Mouse (Mus musculus): ENCODE measurements at regions not wholly inside any gene's neighbourhood (a gene's known extent, or its start where the extent isn't known, plus 50 kb on each side); places are given as distances from the start of the nearest gene placed in this dataset.

- DNase-seq, result no peak
- intact Hi-C loops (cut with DNase I), result no loop called here
Observed at GRCm38 (mm10) chr1:154999501-155000131, 99.8 kb downstream of the Ier5 start.

DNA sequence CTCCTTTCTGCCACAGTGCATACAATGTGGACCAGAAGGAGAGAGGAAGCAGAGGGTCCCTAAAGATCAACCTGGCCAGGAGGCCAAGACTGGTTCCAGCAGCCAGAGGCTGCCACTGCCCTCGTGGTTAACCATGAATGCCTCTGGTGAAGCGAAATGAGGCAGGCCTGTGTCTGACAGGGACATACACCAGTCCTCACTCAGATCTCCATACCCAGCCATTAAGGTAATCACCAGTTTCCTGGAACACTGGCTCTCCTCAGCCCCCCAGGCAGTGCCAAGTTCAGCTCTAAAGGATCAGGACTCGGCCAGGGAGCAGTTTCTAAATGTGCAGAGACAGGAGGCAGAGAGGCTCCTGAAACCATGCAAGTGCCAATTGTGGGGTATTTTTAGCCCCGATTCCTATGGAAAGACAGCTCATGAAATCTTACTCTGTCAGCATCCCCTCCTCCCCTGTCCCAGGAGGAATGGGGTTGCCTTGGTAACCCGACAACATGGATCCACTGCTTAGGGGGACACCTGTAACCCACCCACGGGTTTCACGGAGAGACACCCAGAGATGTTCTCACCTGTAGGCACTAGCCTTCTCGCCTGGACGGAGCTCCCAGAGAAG, 103.6 kb downstream of the Ier5 start:
- DNase-seq, result no peak
- intact Hi-C loops (cut with DNase I), result no loop called here

DNA sequence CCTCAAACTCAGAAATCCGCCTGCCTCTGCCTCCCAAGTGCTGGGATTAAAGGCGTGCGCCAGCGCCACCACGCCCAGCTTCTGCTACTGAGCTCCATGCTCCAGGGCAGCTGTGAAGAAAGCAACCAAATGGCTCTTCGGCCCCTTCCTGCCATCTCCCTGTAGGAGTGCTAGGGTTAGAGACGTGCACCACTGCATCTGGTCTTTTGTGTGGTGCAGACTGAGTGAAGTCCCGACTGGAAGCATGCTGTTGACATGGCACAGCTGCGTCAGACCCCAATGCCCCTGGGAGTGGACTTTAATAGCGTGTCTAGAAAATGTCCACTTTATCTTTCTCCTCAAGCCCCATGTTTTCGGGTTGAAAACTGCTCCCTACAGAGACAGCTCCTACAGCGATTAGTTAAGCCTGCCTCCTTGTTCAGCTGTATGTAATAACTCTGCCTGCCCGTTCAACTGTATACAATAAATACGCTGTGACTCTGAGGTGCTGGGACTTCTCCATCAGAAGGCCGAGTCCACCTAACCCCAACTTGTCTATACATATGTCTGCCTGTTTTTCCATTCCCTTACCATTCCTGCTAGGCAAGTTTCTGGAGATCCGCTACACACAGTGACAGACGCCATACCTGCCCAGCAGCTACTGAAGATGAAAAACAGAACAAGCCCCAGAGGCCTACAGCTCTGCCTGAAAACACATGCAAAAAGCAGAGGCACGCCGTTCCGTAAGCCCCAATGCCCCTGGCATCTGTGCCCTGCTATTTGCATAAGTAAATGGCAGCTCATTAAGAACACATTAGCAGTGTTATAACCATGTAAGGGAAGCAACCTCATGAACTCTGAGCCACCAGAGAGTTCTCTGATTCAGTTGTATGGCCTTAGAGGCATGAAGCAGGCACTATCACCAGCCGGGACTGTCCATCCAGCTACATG, 105.2 kb downstream of the Ier5 start:
- intact Hi-C loops (cut with DNase I), result no loop called here
- no peak for DNase-seq

- peak; percentile 63 to 77 for DNase-seq
- intact Hi-C loops (cut with DNase I), result no loop called here
Observed at GRCm38 (mm10) chr1:154983325-154983724, 99.0 kb upstream of the Cacna1e start.

GRCm38 (mm10) chr1:154982836-154983235, 98.5 kb upstream of the Cacna1e start:
- peak; percentile 58 to 69 for DNase-seq
- intact Hi-C loops (cut with DNase I), result no loop called here

DNA sequence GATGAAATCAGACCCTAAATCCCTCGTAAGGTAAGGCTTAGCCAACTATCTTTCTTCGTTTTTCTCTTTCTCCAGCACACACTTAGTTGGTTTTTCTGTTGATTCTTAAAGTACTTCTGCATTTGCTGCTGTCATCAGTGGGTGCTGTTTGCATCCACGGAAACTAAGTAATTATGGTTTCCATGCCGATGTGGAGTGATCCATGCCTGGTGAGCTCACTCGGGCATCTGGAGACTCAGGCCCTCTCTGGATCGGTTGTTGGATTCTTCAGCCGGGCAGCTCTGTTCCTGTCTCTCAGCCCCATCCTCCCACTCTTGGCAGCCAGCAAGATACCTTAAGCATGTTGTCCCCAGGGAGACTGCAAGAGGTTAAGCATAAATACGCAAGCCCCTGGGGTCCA, 97.4 kb upstream of the Cacna1e start:
- no peak for DNase-seq
- intact Hi-C loops (cut with DNase I), result no loop called here

DNA sequence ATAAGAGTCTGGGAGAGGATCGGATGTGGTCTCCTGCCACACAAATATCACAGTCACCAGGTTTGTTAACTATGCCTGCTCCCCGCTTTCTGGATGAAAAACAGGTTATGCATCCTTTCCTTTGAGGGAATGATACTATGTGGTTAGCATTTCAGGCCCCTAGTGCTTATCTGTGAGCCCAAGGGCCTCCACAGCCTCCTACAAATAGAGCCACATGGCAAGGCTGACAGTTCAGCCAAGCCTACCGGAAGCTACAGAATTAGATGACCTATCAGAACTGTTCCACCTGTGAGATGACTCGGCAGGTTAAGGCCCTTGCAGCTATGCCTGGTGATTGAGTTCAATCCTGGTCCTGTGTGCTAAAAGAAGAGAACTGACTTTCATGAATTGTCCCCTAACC, 91.4 kb upstream of the Cacna1e start:
- intact Hi-C loops (cut with DNase I), result no loop called here

GRCm38 (mm10) chr1:154961271-154961670, 77.0 kb upstream of the Cacna1e start:
- intact Hi-C loops (cut with DNase I), result loop anchor here (5.0 kb wide), 1 partner anchor 46 kb away; no protein-coding TSS in a partner anchor

More for the DNA sequence above, 91.4 kb upstream of the Cacna1e start:
- no peak for DNase-seq

DNA sequence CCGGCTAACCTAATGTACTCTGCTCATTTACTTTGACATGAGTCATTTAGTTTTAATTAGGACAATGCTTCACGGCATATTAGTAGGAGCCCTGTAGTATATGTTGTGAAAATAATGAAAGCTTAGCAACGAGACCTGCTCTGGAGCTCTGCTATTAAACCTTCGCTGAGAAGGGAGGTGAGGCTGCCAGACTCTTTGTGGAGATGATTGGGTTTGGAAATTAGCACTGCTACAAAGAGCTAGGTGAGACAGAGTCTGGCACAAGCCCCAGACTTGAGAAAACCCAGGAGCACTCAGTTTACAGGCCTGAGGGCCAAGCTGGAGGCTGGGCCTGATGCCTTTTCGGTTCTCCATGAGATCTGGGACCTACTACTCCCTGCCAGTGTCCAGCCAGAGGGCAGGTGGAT, 72.3 kb upstream of the Cacna1e start:
- DNase-seq, result no peak
- intact Hi-C loops (cut with DNase I), result no loop called here

More at GRCm38 (mm10) chr1:154961271-154961670, 77.0 kb upstream of the Cacna1e start:
- DNase-seq, result no peak

DNA sequence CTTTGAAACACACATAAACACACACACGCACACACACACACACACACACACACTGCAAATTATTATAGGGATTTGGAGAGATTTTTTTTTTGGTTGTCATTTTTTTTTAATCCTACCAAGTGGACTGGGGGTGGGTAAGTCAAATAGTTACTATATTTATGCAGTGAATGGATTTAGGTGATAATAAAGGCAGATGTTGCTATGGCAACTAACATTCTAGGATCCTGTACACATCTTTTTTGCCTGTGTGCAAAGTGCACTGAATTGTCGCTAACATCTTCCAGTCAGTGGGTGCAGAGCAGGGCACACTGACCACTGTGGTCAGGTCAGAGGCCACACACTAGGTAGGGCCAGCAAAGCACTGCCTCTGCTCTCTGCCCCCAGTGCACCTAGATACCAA, 68.4 kb upstream of the Cacna1e start:
- no peak for DNase-seq
- intact Hi-C loops (cut with DNase I), result no loop called here
